Mouse (Mus musculus) hindbrain, embryonic 13.5 days (tissue): ENCODE measurements around the gene Tln1. TPM values are rescaled to one million over a fixed set of nuclear protein-coding genes. Genes with fewer than 3 reads are reported as not detected.

ENCODE experiments used
- polyA plus RNA-seq: library from polyadenylated mRNA; unstranded; fragments of >200 nt; fragmentation: Nextera tagmentation; extraction: Ambion mirVana; gene quantifications from 2 replicates; pipeline ENCODE4 v1.2.1, GENCODE M21; 2015

Gene Tln1
- polyA plus RNA-seq, 1 experiment from 2014 or later, result 66.2 TPM

Other genes starting within 250 kb of the Tln1 start
- 70.8 and 75.4 TPM in 2 replicates for gene Rusc2, start 180.7 kb downstream of the Tln1 start, polyA plus RNA-seq
- 0.71 and 1.4 TPM in 2 replicates for gene Fam166b, start 133.6 kb downstream of the Tln1 start, polyA plus RNA-seq
- gene Tesk1, start 120.8 kb downstream of the Tln1 start, polyA plus RNA-seq, result 8.7 and 9.7 TPM in 2 replicates
- gene Cd72, start 108.1 kb downstream of the Tln1 start, polyA plus RNA-seq, result 3.5 and 4.7 TPM in 2 replicates
- gene Sit1, start 79.0 kb downstream of the Tln1 start, polyA plus RNA-seq, result not detected in 2 replicates
- gene Ccdc107, start 69.8 kb downstream of the Tln1 start, polyA plus RNA-seq, result 65.1 and 69.0 TPM in 2 replicates
- gene Arhgef39, start 63.0 kb downstream of the Tln1 start, polyA plus RNA-seq, result 8.4 and 8.9 TPM in 2 replicates
- 0.19 and 0.25 TPM in 2 replicates for gene Car9, start 55.7 kb downstream of the Tln1 start, polyA plus RNA-seq
- gene Tpm2, start 38.9 kb downstream of the Tln1 start, polyA plus RNA-seq, result 18.8 and 20.9 TPM in 2 replicates
- gene Creb3, start 359 bp downstream of the Tln1 start, polyA plus RNA-seq, result 79.3 and 80.9 TPM in 2 replicates
- gene Rgp1, start 16.0 kb upstream of the Tln1 start, polyA plus RNA-seq, result 29.0 and 31.5 TPM in 2 replicates
- 53.6 and 53.8 TPM in 2 replicates for gene Gba2, start 16.2 kb upstream of the Tln1 start, polyA plus RNA-seq
- gene Msmp, start 21.8 kb upstream of the Tln1 start, polyA plus RNA-seq, result 2.6 TPM in 1 of 2 replicates, not detected in the other
- 17.1 and 18.5 TPM in 2 replicates for gene Npr2, start 69.2 kb upstream of the Tln1 start, polyA plus RNA-seq
- 6.1 and 8.4 TPM in 2 replicates for gene Spag8, start 90.9 kb upstream of the Tln1 start, polyA plus RNA-seq
- gene Hint2, start 93.8 kb upstream of the Tln1 start, polyA plus RNA-seq, result 74.8 and 78.6 TPM in 2 replicates
- 16.2 and 16.6 TPM in 2 replicates for gene Tmem8b, start 106.3 kb upstream of the Tln1 start, polyA plus RNA-seq
- gene Fam221b, start 106.5 kb upstream of the Tln1 start, polyA plus RNA-seq, result 2.3 and 2.8 TPM in 2 replicates
- gene Olfr70, start 138.1 kb upstream of the Tln1 start, polyA plus RNA-seq, result not detected in 2 replicates
- not detected in 2 replicates for gene Olfr71, start 147.6 kb upstream of the Tln1 start, polyA plus RNA-seq
- gene Hrct1, start 164.5 kb upstream of the Tln1 start, polyA plus RNA-seq, result 0.18 and 0.35 TPM in 2 replicates
- not detected in 2 replicates for gene Spaar, start 167.3 kb upstream of the Tln1 start, polyA plus RNA-seq
- not detected in 2 replicates for gene Olfr159, start 208.3 kb upstream of the Tln1 start, polyA plus RNA-seq